Mouse (Mus musculus) gastrocnemius, postnatal 14 days (tissue): ENCODE results near the gene Rhod. TPM values are rescaled to one million over a fixed set of nuclear protein-coding genes. Genes with fewer than 3 reads are reported as not detected.

Experiments
- DNase-seq: peaks from one replicate; pipeline ENCODE4 v3.0.0; 2021; ENCODE audit warnings: mixed read lengths
- intact Hi-C: fragments of 180-260 bp; cut with DNase I; formaldehyde crosslinking; loops from one replicate; pipeline ENCODE4 v1.15.1; 2025; ENCODE audit warnings: low total_unique reads
- total RNA-seq, 2 experiments: library from RNA; stranded (reverse); gene quantifications; 2 replicates each; pipeline ENCODE4 v1.2.3; 2021

The Rhod gene
- total RNA-seq, 2 experiments from 2014 or later = 1.0 to 2.0 TPM

GRCm38 (mm10) chr19:4451965-4452364, 12.7 kb upstream of the Rhod start:
- intact Hi-C loops = no loop called here
- no peak for DNase-seq

- no peak for DNase-seq
- intact Hi-C loops = no loop called here
Measured at GRCm38 (mm10) chr19:4451098-4451497, 11.9 kb upstream of the Rhod start.

- intact Hi-C loops = no loop called here
- no peak for DNase-seq
Measured at GRCm38 (mm10) chr19:4450666-4451065, 11.4 kb upstream of the Rhod start.

DNA sequence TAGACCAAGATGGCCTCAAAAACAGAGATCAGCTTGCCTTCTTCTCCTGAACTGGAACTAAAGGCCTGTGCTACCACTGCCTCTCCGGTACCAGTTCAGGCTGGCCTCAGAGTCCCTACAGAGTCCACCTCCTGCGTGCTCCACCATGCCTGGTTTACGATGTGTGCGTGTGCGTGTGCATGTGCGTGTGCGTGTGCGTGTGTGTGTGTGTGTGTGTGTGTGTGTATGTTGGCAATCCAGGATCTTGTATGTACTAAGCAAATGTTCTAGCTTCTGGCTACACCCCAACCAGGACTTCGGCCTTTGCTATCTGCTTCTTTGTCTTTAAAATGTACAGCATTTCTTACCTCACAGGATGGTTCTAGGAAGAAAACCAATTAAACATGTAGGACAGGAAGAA, 10.0 kb upstream of the Rhod start:
- intact Hi-C loops = no loop called here

GRCm38 (mm10) chr19:4447445-4447844, 8.2 kb upstream of the Rhod start:
- intact Hi-C loops = no loop called here
- no peak for DNase-seq

More for the DNA sequence above, 10.0 kb upstream of the Rhod start:
- no peak for DNase-seq

DNA sequence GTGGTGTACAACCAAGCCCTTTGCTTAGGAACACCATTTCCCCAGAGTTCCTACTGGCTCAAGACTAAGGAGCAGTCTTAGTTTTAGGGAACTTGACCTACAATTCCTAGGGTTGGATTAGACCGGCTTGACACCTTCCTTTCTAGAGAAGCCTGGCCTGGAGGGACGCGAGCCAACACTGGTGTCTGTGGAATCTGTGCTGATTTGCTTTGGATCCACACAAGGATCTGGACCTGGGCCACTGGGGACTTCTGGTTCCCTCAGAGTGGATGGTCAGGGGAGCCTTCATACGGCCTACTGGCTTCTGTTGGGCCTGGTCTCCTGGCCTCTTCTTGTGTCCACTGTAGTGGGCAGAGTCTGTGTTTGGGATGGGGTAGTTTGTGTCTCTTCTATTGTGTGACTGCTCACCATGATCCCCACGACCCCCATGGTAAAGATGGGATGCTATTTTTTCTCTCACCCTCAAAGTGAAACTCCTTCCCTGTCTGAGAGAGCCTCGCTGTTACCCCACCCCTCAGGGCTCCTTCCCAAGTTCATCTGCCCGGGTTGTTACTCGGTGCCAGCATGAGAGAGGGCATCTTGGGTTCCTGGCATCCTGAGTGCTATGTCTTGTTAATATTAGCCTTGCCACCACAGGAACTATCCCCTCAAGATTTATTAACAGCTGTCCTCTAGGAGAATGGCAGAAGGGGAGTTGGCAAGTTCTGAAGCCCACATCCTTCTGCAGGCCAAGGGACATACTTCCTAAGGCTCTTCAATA, 7.6 kb upstream of the Rhod start:
- DNase-seq = peak; percentile 27
- intact Hi-C loops = no loop called here

- intact Hi-C loops = no loop called here
- DNase-seq = peak; percentile 59
Measured at GRCm38 (mm10) chr19:4442408-4442807, 3.2 kb upstream of the Rhod start.

DNA sequence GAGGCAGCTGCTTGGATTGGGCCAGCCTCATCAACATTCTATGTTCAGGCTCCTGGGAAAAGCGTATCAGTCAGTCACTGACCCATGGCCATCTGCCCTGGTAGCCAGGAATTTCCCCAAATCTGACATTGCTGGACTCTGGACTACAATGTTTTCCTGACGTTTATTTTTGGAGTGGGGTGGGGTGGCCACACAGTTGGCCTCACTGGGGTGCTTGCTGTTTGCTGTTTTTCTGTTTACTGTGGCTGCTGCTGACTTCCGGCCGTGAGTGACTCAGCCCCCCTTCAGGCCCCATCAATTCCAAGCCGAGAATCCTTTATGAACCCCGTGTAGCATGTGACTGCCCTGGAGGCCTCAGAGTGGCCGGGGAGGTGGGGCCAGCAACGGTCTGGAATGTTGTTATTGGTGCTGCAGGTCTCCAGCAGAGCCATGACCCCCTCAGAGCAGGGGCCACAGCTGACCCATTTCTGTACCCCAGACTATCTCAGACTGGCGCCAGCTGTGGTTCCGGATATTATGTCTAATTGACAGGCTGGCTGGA, 2.5 kb upstream of the Rhod start:
- intact Hi-C loops = no loop called here
- peak; percentile 17 for DNase-seq

- DNase-seq = peak; percentile 20
- intact Hi-C loops = no loop called here
Measured at GRCm38 (mm10) chr19:4441090-4441591, 1.9 kb upstream of the Rhod start.

DNA sequence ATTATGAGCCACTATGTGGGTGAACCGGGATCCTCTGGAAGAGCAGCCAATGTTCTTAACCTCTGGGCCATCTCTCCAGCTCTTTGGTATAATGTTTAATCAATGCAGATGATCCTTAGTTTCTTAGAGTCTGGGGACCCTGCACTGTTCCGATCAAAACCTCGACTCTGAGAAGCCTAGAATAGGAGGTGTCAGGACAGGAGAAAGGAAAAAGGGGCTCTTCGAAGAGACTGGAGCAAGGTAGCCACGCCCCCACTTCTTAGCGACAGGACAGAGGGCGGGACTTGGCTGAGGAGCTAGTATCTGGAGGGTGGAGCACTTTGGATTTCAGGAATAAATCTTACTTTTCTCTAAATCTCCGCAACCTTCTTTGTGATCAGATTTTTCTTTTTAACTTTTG, 990 bp upstream of the Rhod start:
- DNase-seq = peak; percentile 21
- intact Hi-C loops = no loop called here

GRCm38 (mm10) chr19:4438791-4439160, 456 bp downstream of the Rhod start:
- no peak for DNase-seq

DNA sequence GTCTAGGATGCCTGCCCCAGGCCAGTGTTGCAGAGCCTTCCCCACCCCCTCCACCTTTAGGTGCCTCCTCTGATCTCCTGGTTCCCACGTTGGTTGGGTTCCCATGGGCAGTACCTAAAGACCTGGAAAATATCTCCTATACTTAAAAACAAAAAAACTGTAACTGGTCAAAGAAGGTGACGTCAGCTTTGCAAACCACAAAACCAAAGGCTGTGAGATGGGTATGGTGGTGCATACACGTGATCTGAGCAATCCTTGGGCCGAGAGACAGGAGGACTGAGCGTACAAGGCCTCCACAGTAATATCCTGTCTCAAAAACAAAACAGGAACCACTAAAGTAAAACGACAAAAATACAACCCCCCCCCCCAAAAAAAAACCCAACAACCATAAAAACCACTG, 1.3 kb downstream of the Rhod start:
- intact Hi-C loops = no loop called here
- DNase-seq = no peak

More at GRCm38 (mm10) chr19:4438791-4439160, 456 bp downstream of the Rhod start:
- intact Hi-C loops = no loop called here

- DNase-seq = no peak
- intact Hi-C loops = no loop called here
Measured at GRCm38 (mm10) chr19:4436254-4436653, 3.0 kb downstream of the Rhod start.

DNA sequence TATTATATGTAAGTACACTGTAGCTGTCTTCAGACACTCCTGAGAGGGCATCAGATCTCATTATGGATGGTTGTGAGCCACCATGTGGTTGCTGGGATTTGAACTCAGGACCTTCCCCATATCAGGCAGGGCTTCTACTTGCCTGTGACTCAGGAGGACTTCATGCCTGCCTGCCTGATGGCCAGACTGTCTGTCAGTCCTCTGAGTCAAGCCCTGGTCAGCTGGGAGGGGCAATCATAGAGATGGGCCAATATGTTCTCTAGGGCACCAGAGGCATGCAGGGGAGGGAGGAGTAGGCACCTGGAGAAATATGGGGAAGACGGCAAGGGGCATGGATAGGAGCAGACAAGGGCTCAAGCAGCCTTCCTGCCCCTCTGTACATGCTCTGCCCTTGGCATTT, 4.2 kb downstream of the Rhod start:
- DNase-seq = no peak
- intact Hi-C loops = no loop called here

- no peak for DNase-seq
- intact Hi-C loops = no loop called here
Measured at GRCm38 (mm10) chr19:4433756-4434155, 5.5 kb downstream of the Rhod start.

DNA sequence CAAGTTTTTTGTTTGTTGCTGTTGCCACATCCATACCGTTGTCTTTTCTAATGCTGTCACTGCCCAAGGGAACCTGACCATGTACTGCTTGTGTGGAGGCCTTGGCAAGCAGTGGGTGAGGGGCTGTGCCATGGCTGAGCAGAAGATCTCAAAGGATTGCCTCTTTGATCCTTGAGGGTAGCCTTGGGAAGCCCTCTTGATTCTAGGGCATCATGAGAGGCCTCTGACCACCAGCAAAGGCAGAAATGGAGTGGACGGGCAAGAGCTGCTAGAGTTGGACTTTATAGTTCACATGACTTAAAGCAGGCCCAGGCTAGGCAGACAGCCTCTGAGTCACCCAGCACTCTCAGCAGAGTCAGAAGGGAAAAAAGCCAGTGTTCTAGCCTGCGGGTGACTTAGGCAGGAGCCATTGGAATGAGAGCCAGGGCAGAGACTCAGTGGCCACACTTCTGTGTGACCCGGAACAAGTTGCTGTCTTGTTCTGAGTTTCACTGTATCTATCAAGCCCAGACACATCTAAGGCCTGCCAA, 9.1 kb downstream of the Rhod start:
- intact Hi-C loops = no loop called here
- no peak for DNase-seq

DNA sequence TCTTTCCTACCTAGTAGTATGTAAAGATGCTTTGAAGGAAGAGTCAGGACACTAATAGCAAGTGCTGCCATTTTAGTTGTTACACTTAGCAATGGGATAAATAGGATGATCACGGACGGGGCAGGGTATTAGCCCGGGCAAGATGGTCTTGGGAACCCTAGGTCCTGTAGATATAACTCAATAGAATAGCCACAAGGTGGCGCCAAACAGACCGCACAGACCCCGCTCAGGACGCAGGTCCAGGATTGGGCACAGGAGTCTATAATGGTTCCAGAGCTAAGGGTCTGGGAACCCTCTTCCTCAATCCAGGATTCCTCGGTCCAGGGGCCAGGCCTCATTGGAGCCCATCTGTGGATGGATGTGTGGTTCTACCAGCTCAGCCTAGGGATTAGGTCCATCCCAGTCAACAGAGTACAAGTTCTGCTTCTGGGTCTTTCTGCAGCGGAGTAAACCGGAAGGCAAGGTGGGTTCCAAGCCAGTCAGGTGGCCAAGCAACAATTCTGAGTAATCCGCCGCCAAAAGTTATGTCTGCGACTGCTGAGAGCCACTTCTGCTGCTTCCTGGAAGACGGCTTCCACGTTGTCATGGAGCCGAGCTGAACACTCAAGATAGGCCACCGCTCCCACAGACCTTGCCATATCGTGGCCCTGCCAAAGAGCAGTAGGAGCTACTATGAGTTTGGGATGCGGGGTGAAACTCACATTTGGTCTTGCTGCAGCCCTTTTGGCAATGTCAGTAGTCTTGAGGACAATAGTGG, 13.4 kb downstream of the Rhod start:
- peak; percentile 24 for DNase-seq
- intact Hi-C loops = no loop called here

- intact Hi-C loops = no loop called here
- no peak for DNase-seq
Measured at GRCm38 (mm10) chr19:4423021-4423420, 16.2 kb downstream of the Rhod start.

- no peak for DNase-seq
- intact Hi-C loops = no loop called here
Measured at GRCm38 (mm10) chr19:4422581-4422980, 16.7 kb downstream of the Rhod start.

- DNase-seq = no peak
- intact Hi-C loops = no loop called here
Measured at GRCm38 (mm10) chr19:4420153-4420910, 18.9 kb downstream of the Rhod start.
